Mouse (Mus musculus): ENCODE measurements around the gene Rpl10-ps3. TPM values are rescaled to one million over a fixed set of nuclear protein-coding genes. Genes with fewer than 3 reads are reported as not detected.

Rpl10-ps3 gene
- total RNA-seq (2021): 100 to 1,000 TPM; 606 to 671 TPM
- long read RNA-seq, experiment 1, transcript Rpl10-ps3-201 (1 exons, 768 nt): major isoform, 121 of 121 reads
- long read RNA-seq, experiment 1, partial matches to known transcripts: 0 of 121 reads
- long read RNA-seq, experiment 1, other reads (novel, unspliced or antisense): 0 of 121 reads
- long read RNA-seq, experiment 2, transcript Rpl10-ps3-201 (1 exons, 768 nt): major isoform, 102 of 102 reads
- long read RNA-seq, experiment 2, partial matches to known transcripts: 0 of 102 reads
- long read RNA-seq, experiment 2, other reads (novel, unspliced or antisense): 0 of 102 reads

DNA sequence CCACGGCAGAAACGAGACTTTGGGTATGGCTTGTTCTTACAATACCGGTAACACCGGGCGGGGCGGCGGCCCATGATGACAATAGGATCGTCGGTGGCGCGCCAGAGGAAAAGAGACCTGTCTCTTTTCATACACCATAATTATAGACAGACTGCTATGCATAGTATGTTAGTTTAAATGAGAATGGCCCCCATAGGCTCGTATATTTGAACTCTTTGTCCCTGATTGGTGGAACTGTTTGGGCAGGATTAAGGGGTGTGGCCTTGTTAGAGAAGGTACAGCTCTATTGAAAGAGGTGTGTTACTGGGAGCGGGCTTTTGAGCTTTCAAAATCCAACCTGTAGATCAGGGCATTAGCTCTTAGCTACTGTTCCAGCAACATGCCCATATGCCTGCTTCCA, at the start of gene Rpl10-ps3:
Gene Rpl10-ps3, minus strand, starts transcription at position 101 of the 400 bp plus-strand sequence.
- no peak for DNase-seq

DNA sequence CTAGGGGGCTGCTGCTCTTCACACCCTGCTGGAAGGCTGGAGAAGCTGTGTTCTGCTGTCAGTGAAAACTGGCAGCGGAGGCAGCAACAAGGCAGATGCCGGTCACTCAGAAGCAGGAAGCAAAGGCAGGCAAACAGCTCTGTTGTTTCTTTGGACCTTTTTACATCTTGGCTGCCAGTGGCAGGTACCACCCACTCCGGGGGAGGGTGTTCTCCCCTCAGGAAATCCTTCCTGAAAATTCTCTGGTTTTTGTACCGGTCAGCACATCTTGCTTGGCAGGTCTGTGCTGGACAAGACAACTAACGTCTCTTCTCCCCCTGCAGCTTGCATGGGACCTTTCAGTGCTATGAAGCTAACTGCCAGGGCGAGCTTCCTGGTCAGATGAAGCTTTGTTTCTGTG, 30.8 kb upstream of the Rpl10-ps3 start:
- no peak for DNase-seq

- no peak for DNase-seq
These were observed 29.9 kb upstream of the Rpl10-ps3 start for GRCm38 (mm10) chr9:50374666-50375065.

GRCm38 (mm10) chr9:50368551-50369297, 24.0 kb upstream of the Rpl10-ps3 start:
- no peak for DNase-seq

DNA sequence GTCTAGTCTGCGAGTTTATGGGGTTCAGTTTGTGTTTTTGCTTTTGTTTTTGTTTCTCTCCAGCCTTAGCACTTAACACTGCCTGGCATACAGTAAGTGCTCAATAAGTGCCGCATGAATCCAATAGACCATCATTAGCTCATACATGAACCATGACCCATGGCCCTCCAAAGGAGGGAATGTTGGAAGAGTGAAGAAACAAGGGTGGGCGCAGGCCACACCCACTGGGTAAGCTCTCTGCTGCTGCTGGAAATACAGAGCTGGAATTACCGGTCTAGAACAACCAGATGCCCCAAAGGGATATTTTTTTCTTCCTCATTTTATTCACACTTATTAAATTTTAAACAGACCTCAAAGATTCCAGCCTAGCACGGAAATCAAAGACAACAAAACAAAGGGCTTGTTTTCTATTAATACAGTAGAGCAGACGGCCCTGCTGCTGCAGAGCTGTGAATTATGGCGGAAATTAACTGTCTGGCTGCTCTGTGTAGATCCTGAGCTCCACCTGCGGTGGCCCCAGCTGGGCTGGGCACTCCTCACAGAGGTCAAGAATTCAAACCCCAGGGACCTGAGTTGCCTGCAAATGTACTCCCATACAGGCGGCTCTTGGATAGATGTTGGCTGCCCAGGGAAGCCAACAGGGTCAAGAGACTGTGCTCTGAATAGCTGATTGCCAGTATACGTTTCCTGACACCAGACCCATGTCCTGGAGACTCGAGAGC, 20.5 kb upstream of the Rpl10-ps3 start:
- DNase-seq: no peak

DNA sequence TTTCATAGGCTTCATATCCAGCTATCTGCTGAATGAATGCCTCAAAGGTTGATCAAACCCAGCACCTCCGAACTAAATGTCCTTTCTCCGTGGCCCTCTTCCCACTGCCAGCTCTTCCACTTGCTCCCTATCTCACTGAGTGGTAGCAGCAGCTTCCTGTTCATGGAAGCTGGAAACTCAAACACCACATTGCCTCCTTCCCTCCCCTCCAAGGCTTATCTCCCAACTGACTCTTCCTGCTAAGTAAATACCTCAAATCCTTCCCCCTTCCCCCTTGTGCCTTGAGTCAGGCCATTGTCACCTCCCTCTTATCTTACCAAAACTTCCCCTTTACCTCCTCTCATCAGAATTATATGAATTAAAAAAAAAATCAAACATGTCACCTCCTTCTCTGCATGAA, 19.2 kb upstream of the Rpl10-ps3 start:
- no peak for DNase-seq

DNA sequence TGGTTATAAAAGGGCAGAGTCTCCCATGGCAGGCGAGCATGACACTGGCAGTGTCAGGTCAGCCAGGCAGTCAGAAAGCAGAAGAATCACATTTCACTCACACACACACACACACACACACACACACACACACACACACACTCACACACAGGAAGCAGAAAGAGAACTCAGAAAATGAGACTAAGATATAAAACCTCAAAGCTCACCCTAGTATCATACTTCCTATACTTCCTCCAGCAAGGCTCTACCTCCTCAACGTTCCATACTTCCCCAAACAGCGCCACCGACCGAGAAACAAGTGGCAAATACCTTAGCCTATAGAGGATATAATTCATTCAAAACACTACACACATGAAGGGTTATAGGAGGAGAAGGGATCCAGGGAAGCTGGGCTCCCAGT, 18.5 kb upstream of the Rpl10-ps3 start:
- no peak for DNase-seq

DNA sequence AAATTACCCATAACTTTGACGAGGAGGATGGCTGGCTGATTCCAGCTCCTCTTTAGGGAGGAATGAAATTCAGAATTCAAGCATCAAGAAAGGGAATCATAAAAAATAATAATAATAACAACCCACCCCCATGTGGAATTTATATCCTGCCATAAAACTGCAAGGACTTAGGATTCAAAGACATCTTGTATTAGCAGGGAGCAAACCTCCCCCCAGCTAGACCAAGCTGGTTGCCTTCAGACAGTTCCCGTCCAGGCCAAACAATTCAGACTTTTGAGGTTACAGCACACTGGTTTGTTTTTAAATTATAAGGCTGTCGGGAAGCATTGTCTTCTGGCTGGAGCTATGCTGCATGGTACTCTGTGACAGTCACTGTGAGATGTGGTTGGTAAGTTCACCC, 17.8 kb upstream of the Rpl10-ps3 start:
- no peak for DNase-seq

- DNase-seq: no peak
These were observed 15.6 kb upstream of the Rpl10-ps3 start for GRCm38 (mm10) chr9:50360370-50360769.

GRCm38 (mm10) chr9:50357331-50357730, 12.6 kb upstream of the Rpl10-ps3 start:
- no peak for DNase-seq

DNA sequence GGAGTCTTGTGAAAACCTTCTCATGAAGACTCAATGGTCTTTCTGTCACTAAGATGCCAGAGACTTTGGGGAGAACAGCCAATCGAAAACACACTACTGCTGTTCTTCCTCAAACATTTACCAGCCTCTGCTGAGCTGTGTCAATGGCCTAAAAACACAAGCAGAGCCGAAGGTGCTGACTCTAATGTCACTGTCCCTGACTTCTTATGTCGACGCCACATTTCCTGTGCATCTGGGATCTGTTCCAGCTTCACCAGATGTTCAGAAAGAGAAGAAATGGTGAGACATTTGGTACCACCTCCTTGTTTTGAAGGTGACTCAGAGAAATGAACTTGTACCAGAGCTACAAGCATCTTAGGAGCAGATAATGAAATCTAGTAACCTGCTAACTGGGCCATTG, 7.0 kb upstream of the Rpl10-ps3 start:
- no peak for DNase-seq

- no peak for DNase-seq
These were observed 5.8 kb upstream of the Rpl10-ps3 start for GRCm38 (mm10) chr9:50350571-50350970.

GRCm38 (mm10) chr9:50349156-50349555, 4.4 kb upstream of the Rpl10-ps3 start:
- no peak for DNase-seq

- no peak for DNase-seq
These were observed 3.5 kb upstream of the Rpl10-ps3 start for GRCm38 (mm10) chr9:50348256-50348655.

GRCm38 (mm10) chr9:50335539-50336325, 9.0 kb downstream of the Rpl10-ps3 start:
- DNase-seq: no peak

DNA sequence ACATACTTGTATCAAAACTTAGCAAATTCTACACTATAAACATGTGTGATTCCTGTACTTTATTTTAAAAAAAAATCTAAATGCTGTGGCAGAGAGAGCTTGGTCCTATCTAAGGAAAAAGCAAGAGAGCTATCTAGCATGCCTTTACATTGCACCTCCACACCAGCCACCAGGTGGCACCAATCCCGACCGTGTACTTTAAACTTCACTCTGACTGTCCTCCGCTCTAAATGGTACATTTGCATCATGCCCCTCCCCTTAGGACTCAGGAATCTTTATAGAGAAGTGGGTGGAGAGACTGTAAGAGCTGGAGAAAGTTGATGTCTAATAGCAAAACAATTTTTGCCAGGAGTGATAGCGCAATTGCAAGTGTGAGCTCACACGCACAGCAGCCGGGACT, 11.4 kb downstream of the Rpl10-ps3 start:
- DNase-seq: peak; percentile 29

GRCm38 (mm10) chr9:50324355-50325225, 20.2 kb downstream of the Rpl10-ps3 start:
- no peak for DNase-seq

- DNase-seq: no peak
These were observed 24.0 kb downstream of the Rpl10-ps3 start for GRCm38 (mm10) chr9:50320729-50321128.

GRCm38 (mm10) chr9:50319506-50319905, 25.3 kb downstream of the Rpl10-ps3 start:
- DNase-seq: no peak

- no peak for DNase-seq
These were observed 27.5 kb downstream of the Rpl10-ps3 start for GRCm38 (mm10) chr9:50317299-50317698.

DNA sequence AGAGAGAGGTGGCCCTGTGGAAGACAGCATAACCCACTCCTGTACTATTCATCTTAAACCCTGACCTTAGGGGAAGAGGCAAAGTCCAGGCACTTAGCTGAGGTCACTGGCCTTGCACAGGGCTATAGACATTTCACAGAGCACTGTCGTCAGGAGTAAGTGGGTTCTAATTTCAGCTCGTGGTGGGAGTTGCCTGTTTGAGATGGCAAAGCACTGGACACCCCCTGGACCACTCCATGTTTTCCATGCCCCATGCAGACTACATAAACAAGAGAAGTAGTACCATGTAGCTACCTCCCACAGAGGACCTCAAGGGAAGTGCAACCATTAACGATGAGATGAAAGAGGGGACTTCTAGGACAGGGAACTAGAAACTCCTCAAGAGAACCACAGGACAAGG, 29.1 kb downstream of the Rpl10-ps3 start:
- no peak for DNase-seq
